Mouse (Mus musculus): ENCODE results near the gene Tpst1.

- no peak for TF ChIP-seq CTCF (IDR thresholded peaks at IDR 0.05; ENCODE audit: control insufficient read depth, insufficient read depth, low read length)
- no peak for TF ChIP-seq POLR2A (IDR thresholded peaks at IDR 0.05; ENCODE audit: borderline replicate concordance, control insufficient read depth, low read depth, low read length)
These were observed 109.4 kb downstream of the Tpst1 start for GRCm38 (mm10) chr5:130182541-130182821.
